Mouse (Mus musculus) ES-Bruce4 (cell line): ENCODE measurements around the gene Tenm2.

Experiments
- CTCF ChIP-seq: IDR thresholded peaks from one replicate; pipeline ENCODE4 v1.8.1; 2011; ENCODE audit warnings: low read depth, low read length
- EP300 ChIP-seq: IDR thresholded peaks from 2 replicates; pipeline ENCODE4 v1.6.1; 2011; ENCODE audit warnings: low read depth, low read length; ENCODE audit not compliant: insufficient read depth
- POLR2A ChIP-seq: IDR thresholded peaks from one replicate; pipeline ENCODE4 v1.8.1; 2011; ENCODE audit warnings: low read length; ENCODE audit not compliant: insufficient read depth

DNA sequence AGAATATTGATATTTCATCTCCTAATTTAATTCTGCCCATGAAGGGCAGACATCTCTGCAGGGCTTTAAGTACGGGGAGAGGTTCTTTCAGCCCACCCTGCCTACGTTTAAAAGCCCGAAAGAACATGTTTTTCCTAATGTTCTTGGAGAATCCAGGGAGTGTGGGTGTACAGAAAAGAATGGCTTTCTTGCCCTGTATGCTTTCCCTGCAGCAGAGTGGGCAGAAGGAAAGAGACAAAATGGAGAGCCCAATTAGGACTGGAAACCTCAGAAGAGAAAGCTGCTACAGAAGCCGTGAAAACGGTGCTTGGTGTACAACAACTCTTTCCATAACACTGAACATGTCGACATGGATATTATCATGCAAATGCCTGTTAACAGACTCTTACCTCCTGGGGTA is 777.3 kb downstream of the Tenm2 start:
- TF ChIP-seq CTCF (no peak), POLR2A (no peak), EP300 (no peak)
